Mouse (Mus musculus) ES-CJ7 (cell line): Measurements from ENCODE around the gene Snph.
"Not testable (repeated sequence)": the region's sequence is repeated elsewhere in the genome, so short reads cannot be mapped to it uniquely, and the experiment has no call there.

Source experiments
- DNase-seq: peaks from one replicate; pipeline ENCODE4 v3.0.0; 2011; ENCODE audit warnings: low read depth, low spot score

Snph gene

GRCm38 (mm10) chr2:151632159-151632814 is at the start of gene Snph:
Gene Snph, minus strand, starts transcription at chr2:151632593.
- peak; percentile 52 for DNase-seq

GRCm38 (mm10) chr2:151676234-151676633 is 43.8 kb upstream of the Snph start:
- DNase-seq = no peak

GRCm38 (mm10) chr2:151670968-151671329 is 38.6 kb upstream of the Snph start:
- no peak for DNase-seq

DNA sequence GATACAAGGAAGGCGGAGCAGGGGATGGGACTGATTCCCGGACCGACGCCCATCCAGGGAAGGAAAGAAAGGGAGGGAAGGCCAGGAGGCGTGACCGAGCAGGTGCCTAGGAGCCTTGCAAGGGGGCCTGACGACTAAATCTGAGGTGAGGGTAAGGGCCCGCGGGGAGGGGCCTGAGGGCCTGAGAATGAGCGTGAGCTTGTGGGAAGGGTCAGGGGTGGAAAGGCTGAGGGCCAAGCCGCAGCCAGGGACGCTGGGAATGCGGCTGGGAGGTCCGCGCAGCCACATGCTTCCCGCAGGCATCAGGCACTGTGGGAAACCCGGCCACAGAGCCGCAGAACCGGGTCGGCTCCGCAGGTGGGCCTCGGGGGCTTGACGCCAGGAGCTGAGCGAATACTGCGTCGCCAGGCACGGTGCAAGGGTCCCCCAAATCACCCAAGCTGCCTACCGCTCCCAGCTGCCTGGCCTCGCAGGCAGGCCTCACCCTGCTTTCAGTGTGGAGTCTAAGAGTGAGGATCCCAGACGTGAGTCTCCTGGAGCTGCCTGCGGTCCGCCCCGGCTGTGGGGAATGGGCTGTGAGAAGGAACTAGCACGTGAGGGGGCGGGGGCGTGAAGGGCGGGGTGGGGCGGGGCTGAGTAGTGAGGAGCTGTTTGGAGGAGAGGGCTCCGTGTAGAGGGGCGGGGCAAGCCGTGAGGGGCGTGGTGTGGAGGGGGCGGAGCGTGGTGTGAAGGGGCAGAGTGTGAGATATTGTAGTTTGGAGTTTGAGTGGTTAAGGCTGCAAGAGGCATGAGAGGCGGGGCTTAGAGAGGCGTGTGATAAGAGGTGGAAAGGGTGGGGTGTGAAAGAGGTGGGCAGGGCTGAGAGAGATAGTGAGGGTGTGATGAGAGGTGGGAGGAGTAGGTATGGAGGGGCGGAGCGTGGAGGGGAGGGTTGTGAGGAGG is 37.9 kb upstream of the Snph start:
- peak; percentile 48 for DNase-seq

DNA sequence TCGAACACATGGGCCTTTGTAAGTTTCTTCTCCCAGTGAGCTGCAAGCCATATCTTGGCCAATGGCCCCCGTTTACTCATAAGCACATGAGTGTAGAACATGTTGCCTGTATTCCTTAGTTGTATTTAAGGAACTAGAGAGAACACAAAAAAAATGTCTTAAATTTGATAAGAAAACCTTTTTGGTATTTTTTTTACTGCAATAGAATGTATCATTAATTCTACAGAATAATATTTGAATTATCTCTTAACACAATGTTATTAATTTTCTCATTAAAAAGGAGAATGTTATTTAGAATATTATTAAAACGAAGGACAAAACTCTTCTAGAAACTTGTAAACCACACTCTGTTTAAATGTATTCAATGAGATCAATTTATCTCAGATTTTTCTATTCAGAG is 36.0 kb upstream of the Snph start, which contains the start of gene Rad21l:
Gene Rad21l (minus strand): TSS at position 101 of the 400 bp plus-strand sequence.
- no peak for DNase-seq

- no peak for DNase-seq
Measured at GRCm38 (mm10) chr2:151652053-151652452, 19.7 kb upstream of the Snph start.

GRCm38 (mm10) chr2:151636015-151636402 is 3.6 kb upstream of the Snph start:
- no peak for DNase-seq

DNA sequence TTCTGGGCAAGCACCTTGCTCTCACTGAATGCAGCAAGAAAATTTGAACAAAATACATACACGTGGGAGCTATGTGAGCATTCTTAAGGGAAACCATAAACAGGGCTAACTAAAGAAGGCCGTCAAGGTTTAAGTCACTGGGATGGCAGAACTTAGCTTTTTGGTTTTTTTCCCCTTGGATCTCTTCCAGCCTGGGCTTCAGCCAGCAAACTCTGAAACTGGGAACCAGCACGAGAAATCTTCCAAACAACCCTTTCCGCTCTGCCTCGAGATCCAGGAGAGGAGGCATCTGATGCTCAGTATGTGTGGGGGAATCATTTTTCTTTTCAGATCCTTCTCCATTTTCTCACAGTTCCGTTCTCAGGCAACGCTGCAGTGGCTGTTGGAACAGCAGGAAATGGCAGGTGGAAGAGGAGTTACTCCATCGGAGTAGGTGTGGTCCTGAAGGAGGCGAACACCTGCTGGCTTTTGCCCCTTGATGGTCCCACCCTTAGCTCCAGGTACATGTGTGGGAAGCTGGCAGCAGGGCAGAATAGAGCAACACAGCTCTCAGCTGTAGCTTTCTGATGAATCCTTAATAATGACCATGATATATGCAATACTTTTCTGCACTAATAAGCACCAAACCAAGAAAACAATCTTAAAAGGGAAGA is 3.1 kb upstream of the Snph start:
- DNase-seq = no peak

- DNase-seq = no peak
Measured at GRCm38 (mm10) chr2:151634903-151635302, 2.5 kb upstream of the Snph start.

DNA sequence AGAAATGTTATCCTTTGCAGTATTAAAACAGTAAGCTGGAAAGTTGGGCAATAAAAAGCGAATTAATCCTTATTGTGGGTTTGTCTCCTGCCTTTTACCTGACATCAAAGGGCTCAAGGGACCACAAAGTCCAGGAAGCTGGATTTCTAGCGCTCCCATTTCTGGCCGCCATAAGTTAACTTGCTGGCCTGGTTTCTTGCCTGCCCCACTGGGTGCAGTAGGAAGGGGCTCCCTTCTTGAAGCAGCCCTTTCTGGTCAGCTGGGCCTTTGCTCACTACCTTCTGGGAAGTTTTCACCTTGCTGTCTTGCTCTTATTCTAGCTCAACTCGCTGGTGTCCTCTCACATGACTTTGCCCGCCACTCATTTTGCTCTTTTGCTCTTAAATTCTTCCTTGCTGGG is 589 bp upstream of the Snph start:
- DNase-seq = no peak

- no peak for DNase-seq
Measured at GRCm38 (mm10) chr2:151631406-151632158, 811 bp downstream of the Snph start.

GRCm38 (mm10) chr2:151629310-151629709 is 3.1 kb downstream of the Snph start:
- DNase-seq = no peak

DNA sequence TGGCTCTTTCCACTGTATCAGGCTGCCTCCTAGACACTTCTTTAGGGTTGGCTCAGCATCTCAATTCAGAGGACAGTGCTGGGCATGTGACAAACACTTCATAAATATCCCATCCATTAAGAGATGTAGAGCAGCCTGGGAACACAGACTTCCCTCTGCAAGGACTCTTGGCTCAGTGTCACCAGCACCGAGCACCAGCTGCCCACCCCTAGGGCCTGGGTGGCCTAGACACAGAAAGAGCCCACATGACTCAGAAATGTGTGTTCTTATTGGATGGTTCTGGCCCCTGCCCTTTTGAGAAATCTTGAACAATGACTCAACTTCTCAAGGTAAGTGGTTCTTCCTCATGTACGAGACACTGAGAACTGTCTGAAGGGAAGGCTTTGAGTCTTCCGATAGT is 4.4 kb downstream of the Snph start:
- DNase-seq = no peak

DNA sequence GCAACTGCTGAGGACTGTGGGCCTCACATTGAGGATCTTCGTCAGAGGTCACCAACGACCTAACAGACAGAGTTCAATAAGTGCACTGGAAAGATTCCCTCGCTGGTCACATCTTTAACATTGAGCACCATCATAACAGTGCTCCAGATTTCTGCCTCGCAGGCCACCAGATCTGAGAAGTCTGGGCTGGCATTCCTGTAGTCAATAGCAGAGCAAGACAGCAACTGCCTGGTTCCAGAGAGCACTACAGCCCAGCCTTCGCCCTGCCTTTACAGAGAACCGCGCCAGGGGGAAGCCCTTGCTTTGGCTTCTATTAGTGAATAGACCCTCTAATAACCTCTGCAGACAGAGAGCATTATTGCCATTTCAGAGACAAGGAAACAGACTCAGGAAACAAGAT is 6.1 kb downstream of the Snph start:
- DNase-seq = no peak

- DNase-seq = no peak
Measured at GRCm38 (mm10) chr2:151623776-151624175, 8.6 kb downstream of the Snph start.

- DNase-seq = no peak
Measured at GRCm38 (mm10) chr2:151616551-151617329, 15.7 kb downstream of the Snph start.

DNA sequence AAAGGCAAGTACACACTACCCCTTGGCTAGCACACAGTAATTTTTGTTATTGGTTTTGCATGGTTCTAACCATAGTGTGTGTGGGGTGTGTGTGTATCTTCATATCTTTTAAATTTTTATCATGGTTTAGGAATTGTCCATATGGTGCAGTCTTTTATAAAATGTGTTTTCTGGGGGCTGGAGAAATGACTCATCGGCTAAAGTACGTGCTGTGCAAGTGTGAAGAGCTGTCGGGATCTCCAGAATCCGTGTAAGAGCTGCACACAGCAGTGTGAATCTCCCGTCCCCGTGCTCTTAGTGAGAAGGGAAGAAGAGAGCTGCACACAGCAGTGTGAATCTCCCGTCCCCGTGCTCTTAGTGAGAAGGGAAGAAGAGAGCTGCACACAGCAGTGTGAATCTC is 16.6 kb downstream of the Snph start:
- DNase-seq = not testable (repeated sequence)

- DNase-seq = no peak
Measured at GRCm38 (mm10) chr2:151609974-151610373, 22.4 kb downstream of the Snph start.

DNA sequence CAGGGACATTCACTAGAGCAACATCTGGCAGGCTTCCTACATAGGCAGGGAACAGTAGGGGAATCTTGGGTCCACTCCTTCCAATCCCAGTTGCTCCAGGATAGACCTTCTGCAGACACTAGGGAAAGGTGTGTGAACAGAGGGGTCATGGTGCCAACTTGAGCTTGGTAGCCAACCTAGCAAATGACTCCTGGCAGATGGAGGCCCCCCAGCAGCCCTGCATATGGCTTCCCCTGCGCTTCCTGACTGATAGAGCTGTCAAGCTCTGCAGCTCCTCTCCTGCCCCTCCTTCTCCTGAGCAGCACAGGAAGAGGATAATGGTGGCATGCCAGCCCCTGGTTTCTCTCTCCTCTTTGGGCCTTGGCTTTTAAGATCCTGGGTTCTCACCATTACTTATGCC is 24.0 kb downstream of the Snph start:
- DNase-seq = no peak

- DNase-seq = peak; percentile 34
Measured at GRCm38 (mm10) chr2:151605437-151605987, 26.9 kb downstream of the Snph start.

DNA sequence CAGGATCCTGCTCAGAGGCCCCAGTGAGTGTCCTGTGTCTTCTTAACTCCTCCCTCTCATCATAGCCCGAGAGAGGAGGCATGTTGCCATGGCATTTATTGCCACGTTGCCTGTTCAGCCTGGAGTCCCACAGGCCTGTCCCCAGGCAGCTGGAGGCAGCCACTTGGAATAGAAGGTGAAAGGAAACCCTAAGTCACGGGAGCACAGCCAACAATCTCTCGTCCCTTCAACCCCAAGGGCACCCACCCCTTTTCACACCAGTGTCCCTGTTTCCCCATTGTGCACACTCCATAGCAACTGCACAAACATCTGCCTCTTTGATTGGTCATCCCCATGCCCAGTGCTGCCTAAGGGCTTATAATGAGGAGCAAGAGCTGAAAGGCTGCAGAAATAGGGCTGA is 28.8 kb downstream of the Snph start:
- no peak for DNase-seq
